Mouse (Mus musculus) forebrain, embryonic 15.5 days (tissue): ENCODE results near the gene Trrap. TPM values are rescaled to one million over a fixed set of nuclear protein-coding genes. Genes with fewer than 3 reads are reported as not detected.
A peak's percentile ranks its signal among the peaks of the same experiment; 100 is the strongest.

ENCODE experiments used
- ATAC-seq: fragments of 200-750 bp; cut with Nextera tagmentation; replicated peaks from 2 replicates; pipeline ENCODE4 v1.8.0; 2017; ENCODE audit warnings: mild to moderate bottlenecking, moderate TSS enrichment, moderate library complexity
- H3K27ac ChIP-seq: fragments of 300-500 bp; sonication (generic); replicated peaks from 2 replicates; pipeline ENCODE4 v1.5.1; 2015; ENCODE audit warnings: mild to moderate bottlenecking, inconsistent platforms
- H3K27me3 ChIP-seq: fragments of 300-500 bp; sonication (generic); 2 replicates; pipeline ENCODE4 v1.6.1; 2015; ENCODE audit warnings: inconsistent platforms
- H3K36me3 ChIP-seq: fragments of 300-500 bp; sonication (generic); 2 replicates; pipeline ENCODE4 v1.6.1; 2015; ENCODE audit warnings: mild to moderate bottlenecking, inconsistent platforms
- H3K4me1 ChIP-seq: fragments of 300-500 bp; sonication (generic); 2 replicates; pipeline ENCODE4 v1.6.1; 2015; ENCODE audit warnings: inconsistent platforms
- H3K4me2 ChIP-seq: fragments of 300-500 bp; sonication (generic); replicated peaks from 2 replicates; pipeline ENCODE4 v1.6.1; 2015; ENCODE audit warnings: mild to moderate bottlenecking, inconsistent platforms
- H3K4me3 ChIP-seq: fragments of 300-500 bp; sonication (generic); 2 replicates; pipeline ENCODE4 v1.5.1; 2015; ENCODE audit warnings: mild to moderate bottlenecking, inconsistent platforms
- H3K9ac ChIP-seq: fragments of 300-500 bp; sonication (generic); replicated peaks from 2 replicates; pipeline ENCODE4 v1.6.1; 2015; ENCODE audit warnings: mild to moderate bottlenecking, inconsistent platforms
- H3K9me3 ChIP-seq: fragments of 300-500 bp; sonication (generic); 2 replicates; pipeline ENCODE4 v1.6.1; 2016; ENCODE audit warnings: inconsistent platforms
- WGBS: fragments of 180-500 bp; shearing (Covaris S2); methylation state at CpG from one replicate; pipeline ENCODE4 v1.1.7; 2015; ENCODE audit warnings: mixed read lengths; 5-methylcytosine and 5-hydroxymethylcytosine counted together
- polyA plus RNA-seq: library from polyadenylated mRNA; unstranded; fragments of >200 nt; fragmentation: Nextera tagmentation; extraction: Ambion mirVana; gene quantifications from 2 replicates; pipeline ENCODE4 v1.2.1, GENCODE M21; 2015

Gene Trrap
- polyA plus RNA-seq, 1 experiment from 2014 or later, result 75.8 TPM

DNA sequence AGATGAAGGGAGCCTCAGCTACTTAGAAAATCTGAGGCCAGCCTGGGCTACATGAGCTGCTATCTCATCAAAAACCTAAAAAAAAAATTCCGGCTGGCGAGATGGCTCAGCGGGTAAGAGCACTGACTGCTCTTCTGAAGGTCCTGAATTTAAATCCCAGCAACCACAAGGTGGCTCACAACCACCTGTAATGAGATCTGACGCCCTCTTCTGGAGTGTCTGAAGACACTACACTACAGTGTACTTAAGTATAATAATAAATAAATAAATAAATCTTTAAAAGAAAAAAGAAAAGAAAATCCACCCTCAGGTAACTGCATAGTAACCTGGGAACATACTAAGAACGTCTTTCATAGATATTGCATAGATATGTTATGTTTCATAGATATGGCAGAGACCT lies 25.8 kb downstream of the Trrap start:
- Histone ChIP-seq H3K9me3 (no peaks in the 10 kb centered on the region), H3K4me1 (no peaks in the 10 kb centered on the region), H3K27me3 (no peaks in the 10 kb centered on the region), H3K4me3 (no peak overlapping the region), H3K4me2 (no peak overlapping the region), H3K27ac (no peak overlapping the region), H3K36me3 (peaks cover 97% of the 10 kb centered on the region), H3K9ac (no peak overlapping the region)
- ATAC-seq, result no peak
- 89% methylated on average over 5 of the region's 5 CpGs for WGBS

DNA sequence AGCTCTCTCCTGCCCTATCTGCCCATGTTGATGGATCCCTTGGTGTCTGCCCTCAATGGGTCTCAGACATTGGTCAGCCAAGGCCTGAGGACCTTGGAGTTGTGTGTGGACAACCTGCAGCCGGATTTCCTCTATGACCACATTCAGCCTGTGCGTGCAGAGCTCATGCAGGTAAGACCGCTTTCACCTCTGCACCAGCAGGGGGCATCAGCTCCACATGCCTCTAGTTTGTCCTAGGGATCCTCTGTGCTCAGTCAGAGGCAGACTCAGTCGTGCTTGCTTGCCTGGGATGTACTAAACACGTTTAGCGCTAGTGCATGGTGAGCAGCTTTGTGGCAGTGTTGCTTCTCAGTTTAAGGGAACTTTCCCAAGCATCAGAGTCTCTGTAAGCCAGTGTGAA lies 27.2 kb downstream of the Trrap start:
- no peaks in the 10 kb centered on the region for H3K27me3 ChIP-seq
- H3K36me3 ChIP-seq, result peaks cover 96% of the 10 kb centered on the region
- H3K27ac ChIP-seq, result no peak overlapping the region
- 78% methylated on average over 6 of the region's 6 CpGs for WGBS
- no peaks in the 10 kb centered on the region for H3K4me1 ChIP-seq
- H3K4me2 ChIP-seq, result no peak overlapping the region
- 0 out of 2 replicates have a peak, but pooled peaks have one; percentile 26 for ATAC-seq
- H3K9me3 ChIP-seq, result no peaks in the 10 kb centered on the region
- H3K9ac ChIP-seq, result no peak overlapping the region
- H3K4me3 ChIP-seq, result no peak overlapping the region

DNA sequence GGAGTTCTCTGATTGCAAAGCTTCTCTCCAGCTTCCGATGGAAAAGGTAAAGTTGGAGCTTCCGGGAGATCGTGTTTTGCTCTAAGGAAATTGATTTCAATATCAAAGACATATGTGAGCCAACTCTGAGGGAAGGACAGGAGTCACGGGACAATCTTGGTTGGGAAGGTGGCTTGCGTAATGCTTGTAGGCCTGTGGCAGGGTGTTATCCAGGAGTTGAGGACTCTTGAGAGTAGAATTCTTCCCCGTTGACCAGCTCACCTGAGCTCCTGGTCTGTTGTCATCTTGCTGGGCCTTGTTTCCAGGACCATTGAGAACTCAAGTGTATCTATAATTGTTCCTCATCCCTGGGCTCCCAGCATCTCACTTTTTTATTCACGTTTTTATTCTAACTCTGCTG lies 29.6 kb downstream of the Trrap start:
- H3K27ac ChIP-seq, result no peak overlapping the region
- 97% methylated on average over 7 of the region's 7 CpGs for WGBS
- no peaks in the 10 kb centered on the region for H3K9me3 ChIP-seq
- H3K9ac ChIP-seq, result no peak overlapping the region
- peaks cover 94% of the 10 kb centered on the region for H3K36me3 ChIP-seq
- no peak for ATAC-seq
- H3K4me1 ChIP-seq, result no peaks in the 10 kb centered on the region
- no peaks in the 10 kb centered on the region for H3K27me3 ChIP-seq
- no peak overlapping the region for H3K4me3 ChIP-seq
- no peak overlapping the region for H3K4me2 ChIP-seq

DNA sequence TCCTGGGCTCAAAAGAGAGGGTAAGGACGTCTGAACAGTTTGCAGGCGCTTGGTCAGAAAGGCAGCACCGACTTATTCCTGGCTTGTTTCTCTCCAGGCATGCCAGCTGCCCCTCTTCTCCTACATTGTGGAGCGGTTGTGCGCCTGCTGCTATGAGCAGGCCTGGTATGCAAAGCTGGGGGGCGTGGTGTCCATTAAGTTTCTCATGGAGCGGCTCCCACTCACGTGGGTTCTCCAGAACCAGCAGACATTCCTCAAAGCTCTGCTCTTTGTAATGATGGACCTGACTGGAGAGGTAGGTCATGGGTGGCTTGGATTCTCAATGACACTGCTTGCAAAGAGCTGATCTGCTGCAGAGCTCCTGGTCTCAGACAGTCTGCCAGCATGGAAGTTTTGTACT lies 35.5 kb downstream of the Trrap start:
- Histone ChIP-seq H3K9ac (no peak overlapping the region), H3K4me2 (no peak overlapping the region), H3K4me3 (no peak overlapping the region), H3K4me1 (no peaks in the 10 kb centered on the region), H3K27me3 (no peaks in the 10 kb centered on the region), H3K27ac (no peak overlapping the region), H3K36me3 (peaks cover 97% of the 10 kb centered on the region), H3K9me3 (no peaks in the 10 kb centered on the region)
- no peak for ATAC-seq
- WGBS, result 93% methylated on average over 8 of the region's 8 CpGs

DNA sequence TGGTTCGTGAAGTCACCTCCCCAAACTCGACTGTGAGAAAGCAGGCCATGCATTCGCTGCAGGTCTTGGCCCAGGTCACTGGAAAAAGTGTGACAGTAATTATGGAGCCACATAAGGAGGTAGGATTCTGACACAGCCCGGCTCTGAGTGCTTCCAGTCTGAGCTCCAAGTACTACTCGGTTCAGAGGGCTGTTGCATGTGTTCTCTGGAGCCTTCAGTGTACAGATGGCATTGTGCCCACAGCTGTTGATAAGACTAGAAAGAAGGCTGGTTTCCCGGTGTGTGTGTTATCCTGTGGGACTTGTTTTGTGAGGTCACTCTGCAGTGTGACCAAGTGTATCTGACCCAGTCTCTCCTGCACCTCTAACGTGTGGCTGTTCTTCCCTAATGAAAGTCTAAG lies 36.6 kb downstream of the Trrap start:
- WGBS, result 93% methylated on average over 7 of the region's 7 CpGs

DNA sequence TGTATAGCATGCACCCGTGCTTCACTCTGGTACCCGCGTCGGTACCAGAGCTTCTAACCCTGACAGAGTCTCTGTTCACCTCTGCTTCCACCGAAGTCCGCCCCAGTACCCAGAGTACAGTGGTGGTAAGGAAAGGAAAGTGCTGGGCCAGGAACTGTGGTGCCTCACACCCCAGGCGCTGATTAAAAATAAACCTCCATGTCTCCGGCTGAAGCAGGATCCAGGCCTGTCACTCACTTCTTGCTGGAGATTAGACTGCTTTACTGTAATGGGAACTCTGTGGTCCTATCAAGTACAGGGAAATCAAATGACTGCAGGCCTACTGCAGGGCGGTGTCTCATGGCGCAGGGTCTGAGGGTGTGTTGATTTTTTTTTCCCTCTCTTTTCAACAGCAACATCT lies 39.4 kb downstream of the Trrap start:
- H3K9me3 ChIP-seq, result no peaks in the 10 kb centered on the region
- H3K27ac ChIP-seq, result no peak overlapping the region
- WGBS, result 98% methylated on average over 10 of the region's 10 CpGs
- no peaks in the 10 kb centered on the region for H3K4me1 ChIP-seq
- no peak overlapping the region for H3K4me3 ChIP-seq
- ATAC-seq, result no peak
- no peak overlapping the region for H3K9ac ChIP-seq
- H3K36me3 ChIP-seq, result peaks cover 100% of the 10 kb centered on the region
- no peak overlapping the region for H3K4me2 ChIP-seq
- H3K27me3 ChIP-seq, result no peaks in the 10 kb centered on the region

More for the DNA sequence above, 36.6 kb downstream of the Trrap start:
- no peak for ATAC-seq
- Histone ChIP-seq H3K4me3 (no peak overlapping the region), H3K27ac (no peak overlapping the region), H3K9me3 (no peaks in the 10 kb centered on the region), H3K27me3 (no peaks in the 10 kb centered on the region), H3K9ac (no peak overlapping the region), H3K4me2 (no peak overlapping the region), H3K4me1 (no peaks in the 10 kb centered on the region), H3K36me3 (peaks cover 98% of the 10 kb centered on the region)

DNA sequence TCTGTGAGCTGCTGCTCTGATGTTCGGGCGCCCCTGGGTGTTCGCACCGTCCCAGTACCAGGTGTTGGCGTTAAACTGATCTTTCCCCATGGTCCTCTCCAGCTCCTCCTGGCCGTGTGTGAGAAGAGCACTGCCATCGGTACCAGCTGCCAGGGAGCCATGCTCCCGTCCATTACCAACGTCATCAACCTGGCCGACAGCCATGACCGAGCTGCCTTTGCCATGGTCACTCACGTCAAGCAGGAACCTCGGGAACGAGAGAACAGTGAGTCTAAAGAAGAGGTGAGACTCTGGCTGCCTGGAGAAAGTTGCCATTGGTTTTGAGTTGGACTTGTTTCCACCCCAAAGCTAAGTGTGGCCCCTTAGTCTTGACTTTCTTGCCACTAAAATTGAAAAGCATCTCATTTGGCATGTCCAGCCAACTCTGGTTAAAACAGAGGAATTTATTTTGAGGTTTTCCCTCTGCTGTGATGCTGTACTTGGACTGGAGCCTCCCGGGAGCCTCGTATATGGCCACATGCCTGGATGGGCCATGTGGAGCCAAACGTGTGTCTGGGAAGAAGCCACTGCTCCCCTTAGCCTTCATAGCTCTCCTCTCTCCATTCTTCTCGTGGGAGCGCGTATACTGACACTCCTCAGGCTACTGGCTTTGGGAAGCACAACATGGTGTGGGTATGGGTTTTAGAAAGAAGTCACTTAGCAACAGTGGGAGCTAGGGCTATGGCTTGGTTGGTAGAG lies 61.0 kb downstream of the Trrap start:
- H3K4me2 ChIP-seq, result no peak overlapping the region
- no peak for ATAC-seq
- 93% methylated on average over 20 of the region's 20 CpGs for WGBS
- H3K4me3 ChIP-seq, result no peak overlapping the region
- no peaks in the 10 kb centered on the region for H3K9me3 ChIP-seq
- H3K36me3 ChIP-seq, result peaks cover 99% of the 10 kb centered on the region
- H3K27ac ChIP-seq, result no peak overlapping the region
- no peaks in the 10 kb centered on the region for H3K27me3 ChIP-seq
- no peaks in the 10 kb centered on the region for H3K4me1 ChIP-seq
- no peak overlapping the region for H3K9ac ChIP-seq

DNA sequence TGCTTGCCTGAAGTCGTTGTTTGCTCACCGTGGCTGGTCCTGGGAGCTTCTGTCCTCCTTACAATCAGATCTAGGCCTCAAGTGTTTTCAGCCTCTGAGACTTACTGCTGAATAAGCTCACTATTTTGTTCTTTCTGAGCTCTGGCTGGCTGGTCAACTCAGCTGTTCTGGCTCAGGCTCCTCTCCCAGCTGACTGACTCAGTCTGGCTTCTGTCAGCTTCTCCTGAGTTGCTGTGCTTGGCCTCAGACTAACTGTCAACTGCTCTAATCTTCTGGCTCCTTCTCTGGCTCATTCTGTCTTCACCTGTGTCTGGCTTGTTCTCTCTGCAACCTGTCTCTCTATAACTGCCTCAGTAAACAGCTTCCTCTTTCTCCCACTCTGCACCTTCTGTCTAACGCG lies 62.1 kb downstream of the Trrap start:
- H3K9me3 ChIP-seq, result no peaks in the 10 kb centered on the region
- peaks cover 98% of the 10 kb centered on the region for H3K36me3 ChIP-seq
- no peak overlapping the region for H3K9ac ChIP-seq
- WGBS, result 95% methylated on average over 4 of the region's 4 CpGs
- no peaks in the 10 kb centered on the region for H3K27me3 ChIP-seq
- H3K4me2 ChIP-seq, result no peak overlapping the region
- no peak overlapping the region for H3K27ac ChIP-seq
- H3K4me1 ChIP-seq, result no peaks in the 10 kb centered on the region
- ATAC-seq, result no peak
- H3K4me3 ChIP-seq, result no peak overlapping the region

DNA sequence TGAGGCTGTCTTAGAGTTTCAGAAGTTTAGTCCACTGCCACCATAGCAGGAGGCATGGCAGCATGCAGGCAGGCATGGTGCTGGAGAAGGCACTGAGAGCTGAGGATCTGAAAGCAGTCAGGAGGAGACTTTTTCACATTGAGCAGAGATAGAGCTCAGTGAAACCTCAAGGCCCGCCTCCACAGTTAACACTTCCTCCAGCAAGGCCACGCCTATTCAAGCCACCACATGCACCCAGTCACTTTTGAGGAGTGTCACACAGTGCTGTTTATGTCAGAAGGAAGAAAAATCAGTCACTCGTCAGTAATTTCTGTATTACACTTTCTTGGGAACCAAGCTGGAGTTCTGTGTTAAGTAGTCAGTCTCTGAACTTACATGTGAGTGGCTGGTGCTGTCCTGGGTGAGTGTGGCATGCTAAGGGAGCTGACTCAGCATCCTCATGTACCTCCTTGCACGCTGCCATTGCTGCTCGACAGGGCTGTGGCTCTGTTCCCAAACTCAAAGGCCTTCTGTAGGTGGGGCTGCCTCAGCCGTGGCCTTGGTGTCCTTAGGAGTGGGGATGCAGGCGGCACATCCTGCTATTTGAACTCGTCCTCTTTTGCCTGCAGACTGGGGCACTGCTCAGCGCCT lies 64.4 kb downstream of the Trrap start:
- H3K4me1 ChIP-seq, result no peaks in the 10 kb centered on the region
- no peaks in the 10 kb centered on the region for H3K9me3 ChIP-seq
- no peak for ATAC-seq
- WGBS, result 95% methylated on average over 9 of the region's 9 CpGs
- no peak overlapping the region for H3K4me2 ChIP-seq
- H3K27ac ChIP-seq, result no peak overlapping the region
- no peak overlapping the region for H3K4me3 ChIP-seq
- no peak overlapping the region for H3K9ac ChIP-seq
- H3K36me3 ChIP-seq, result peaks cover 98% of the 10 kb centered on the region
- H3K27me3 ChIP-seq, result no peaks in the 10 kb centered on the region

DNA sequence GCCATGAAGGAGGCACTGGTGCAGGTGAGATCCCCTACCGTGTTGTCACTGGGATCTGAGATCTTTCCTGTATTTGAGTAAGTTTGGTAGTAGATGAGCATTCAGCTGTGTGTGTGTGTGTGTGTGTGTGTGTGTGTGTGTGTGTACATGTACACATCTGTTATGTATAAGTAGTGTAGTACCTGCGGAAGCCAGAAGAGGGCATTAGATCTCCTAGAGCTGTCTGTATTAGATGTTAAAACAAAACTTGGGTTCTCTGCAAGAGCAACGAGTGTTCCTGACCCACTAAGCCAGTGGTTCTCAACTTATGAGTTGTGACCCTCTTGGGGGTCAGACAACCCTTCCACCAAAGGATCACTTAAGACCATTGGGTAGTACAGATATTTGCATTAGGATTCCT lies 68.6 kb downstream of the Trrap start:
- no peaks in the 10 kb centered on the region for H3K27me3 ChIP-seq
- no peak for ATAC-seq
- 90% methylated on average over 3 of the region's 3 CpGs for WGBS
- H3K4me1 ChIP-seq, result no peaks in the 10 kb centered on the region
- no peak overlapping the region for H3K4me2 ChIP-seq
- H3K9ac ChIP-seq, result no peak overlapping the region
- H3K4me3 ChIP-seq, result no peak overlapping the region
- peaks cover 99% of the 10 kb centered on the region for H3K36me3 ChIP-seq
- no peaks in the 10 kb centered on the region for H3K9me3 ChIP-seq
- no peak overlapping the region for H3K27ac ChIP-seq

DNA sequence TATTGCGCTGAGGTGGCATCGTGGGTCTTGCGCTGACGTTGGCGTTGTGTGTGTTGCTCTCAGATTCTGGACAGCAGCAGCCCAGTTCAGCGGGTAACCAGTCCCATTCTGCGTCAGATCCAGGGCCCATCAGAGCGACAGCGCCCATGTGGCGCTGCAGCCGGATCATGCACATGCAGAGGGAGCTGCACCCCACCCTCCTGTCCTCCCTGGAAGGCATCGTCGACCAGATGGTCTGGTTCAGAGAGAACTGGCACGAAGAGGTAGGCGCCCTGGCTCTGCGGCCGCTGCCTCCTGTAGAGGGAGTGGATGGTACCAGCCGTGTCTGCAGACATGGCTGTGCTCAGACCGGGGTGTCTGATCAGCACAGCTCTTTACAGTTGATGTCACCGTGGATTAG lies 77.8 kb downstream of the Trrap start:
- peaks cover 96% of the 10 kb centered on the region for H3K36me3 ChIP-seq
- ATAC-seq, result no peak
- WGBS, result 94% methylated on average over 20 of the region's 20 CpGs
- no peaks in the 10 kb centered on the region for H3K4me1 ChIP-seq
- H3K9me3 ChIP-seq, result no peaks in the 10 kb centered on the region
- no peak overlapping the region for H3K9ac ChIP-seq
- H3K27ac ChIP-seq, result no peak overlapping the region
- H3K27me3 ChIP-seq, result no peaks in the 10 kb centered on the region
- no peak overlapping the region for H3K4me2 ChIP-seq
- H3K4me3 ChIP-seq, result no peak overlapping the region

DNA sequence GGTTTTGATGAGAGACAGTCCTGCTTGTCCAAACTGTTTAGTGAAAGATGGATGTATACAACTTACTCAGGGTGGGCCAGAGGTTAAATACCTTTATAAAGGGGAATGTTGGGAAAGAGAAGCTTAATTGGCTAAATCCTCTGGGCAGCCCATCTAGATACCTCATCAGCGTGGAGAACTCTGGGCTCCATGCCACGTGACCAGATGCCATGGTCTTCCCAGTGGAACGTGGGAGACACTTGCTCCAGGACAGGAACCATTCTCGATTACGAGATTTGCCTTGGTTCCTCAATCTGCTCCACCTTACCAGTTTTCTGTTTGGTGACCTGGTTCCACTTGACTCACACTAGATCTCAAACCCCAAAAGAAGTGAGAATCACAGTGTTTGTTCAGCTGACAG lies 81.2 kb downstream of the Trrap start:
- Histone ChIP-seq H3K4me3 (no peak overlapping the region), H3K27ac (no peak overlapping the region), H3K9ac (no peak overlapping the region), H3K9me3 (no peaks in the 10 kb centered on the region), H3K36me3 (peaks cover 97% of the 10 kb centered on the region), H3K27me3 (no peaks in the 10 kb centered on the region), H3K4me1 (no peaks in the 10 kb centered on the region), H3K4me2 (no peak overlapping the region)
- no peak for ATAC-seq
- 63% methylated on average over 5 of the region's 5 CpGs for WGBS

DNA sequence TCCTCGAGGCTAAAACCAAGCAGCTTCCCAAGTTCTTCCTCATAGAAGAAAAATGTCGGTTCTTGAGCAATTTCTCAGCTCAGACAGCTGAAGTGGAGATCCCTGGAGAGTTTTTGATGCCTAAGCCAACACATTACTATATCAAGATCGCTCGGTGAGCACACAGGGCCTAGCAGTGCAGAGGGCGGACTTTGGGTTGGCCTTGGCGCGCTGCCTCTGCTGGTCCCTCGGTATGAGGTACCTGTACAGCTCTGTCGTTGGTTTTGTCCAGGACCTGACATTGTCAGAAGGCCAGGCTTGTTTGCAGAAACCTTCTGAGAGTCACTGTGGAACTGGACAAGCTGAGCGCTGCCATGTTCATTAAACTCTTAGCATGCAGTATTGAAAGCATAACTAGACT lies 82.4 kb downstream of the Trrap start:
- H3K9ac ChIP-seq, result no peak overlapping the region

More for the DNA sequence above, 82.4 kb downstream of the Trrap start:
- Histone ChIP-seq H3K27me3 (no peaks in the 10 kb centered on the region), H3K27ac (no peak overlapping the region), H3K4me3 (no peak overlapping the region), H3K9me3 (no peaks in the 10 kb centered on the region), H3K36me3 (peaks cover 97% of the 10 kb centered on the region), H3K4me1 (no peaks in the 10 kb centered on the region), H3K4me2 (no peak overlapping the region)
- 94% methylated on average over 10 of the region's 10 CpGs for WGBS
- no peak for ATAC-seq
